Mouse (Mus musculus) sigmoid colon, adult 10 weeks (tissue): ENCODE measurements around the gene Lrr1. TPM values are rescaled to one million over a fixed set of nuclear protein-coding genes. Genes with fewer than 3 reads are reported as not detected.

ENCODE experiments used
- polyA plus RNA-seq: library from polyadenylated mRNA; stranded (reverse); fragments of 350-450 nt; fragmentation: Illumina TruSeq; extraction: RNeasy Lipid Tissue Mini Kit (QIAGEN cat#74804); gene quantifications from one replicate; pipeline ENCODE4 v1.2.3, GENCODE M21; 2014; ENCODE audit warnings: low read depth, low replicate concordance

Gene Lrr1
- 4.6 TPM for polyA plus RNA-seq

DNA sequence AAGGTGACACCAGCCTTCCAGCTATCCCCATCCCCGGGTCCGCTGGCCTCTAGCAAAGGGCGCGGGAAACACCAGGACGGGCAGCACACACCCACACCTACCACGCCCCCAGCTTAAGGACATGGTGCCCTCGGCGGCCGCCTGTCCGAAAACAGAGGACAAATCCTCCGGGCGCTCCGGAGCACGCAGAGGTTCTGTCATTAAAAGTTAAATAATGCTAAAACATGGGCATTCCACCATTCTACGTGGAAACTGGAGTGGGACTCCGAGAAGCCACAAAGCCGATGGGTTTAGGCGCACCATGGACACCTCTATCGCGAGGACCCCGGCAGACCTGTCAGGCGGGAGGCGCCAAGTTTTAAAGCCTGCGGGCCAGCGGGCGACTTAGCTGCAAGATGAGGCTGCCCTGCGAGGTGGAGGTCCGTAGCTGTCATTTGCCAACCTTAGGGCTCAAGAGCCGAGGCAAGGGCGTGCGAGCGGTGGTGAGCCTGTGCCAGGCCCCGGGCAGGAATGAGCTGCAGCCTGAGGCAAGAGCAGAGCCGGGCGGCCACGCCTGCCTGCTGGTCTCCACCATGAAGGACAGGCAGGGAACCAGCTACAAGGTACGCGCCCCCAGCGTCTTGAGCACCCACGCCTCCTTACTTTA, at the start of gene Lrr1:
Gene Lrr1 (plus strand): TSS at position 354 of the 646 bp plus-strand sequence.

DNA sequence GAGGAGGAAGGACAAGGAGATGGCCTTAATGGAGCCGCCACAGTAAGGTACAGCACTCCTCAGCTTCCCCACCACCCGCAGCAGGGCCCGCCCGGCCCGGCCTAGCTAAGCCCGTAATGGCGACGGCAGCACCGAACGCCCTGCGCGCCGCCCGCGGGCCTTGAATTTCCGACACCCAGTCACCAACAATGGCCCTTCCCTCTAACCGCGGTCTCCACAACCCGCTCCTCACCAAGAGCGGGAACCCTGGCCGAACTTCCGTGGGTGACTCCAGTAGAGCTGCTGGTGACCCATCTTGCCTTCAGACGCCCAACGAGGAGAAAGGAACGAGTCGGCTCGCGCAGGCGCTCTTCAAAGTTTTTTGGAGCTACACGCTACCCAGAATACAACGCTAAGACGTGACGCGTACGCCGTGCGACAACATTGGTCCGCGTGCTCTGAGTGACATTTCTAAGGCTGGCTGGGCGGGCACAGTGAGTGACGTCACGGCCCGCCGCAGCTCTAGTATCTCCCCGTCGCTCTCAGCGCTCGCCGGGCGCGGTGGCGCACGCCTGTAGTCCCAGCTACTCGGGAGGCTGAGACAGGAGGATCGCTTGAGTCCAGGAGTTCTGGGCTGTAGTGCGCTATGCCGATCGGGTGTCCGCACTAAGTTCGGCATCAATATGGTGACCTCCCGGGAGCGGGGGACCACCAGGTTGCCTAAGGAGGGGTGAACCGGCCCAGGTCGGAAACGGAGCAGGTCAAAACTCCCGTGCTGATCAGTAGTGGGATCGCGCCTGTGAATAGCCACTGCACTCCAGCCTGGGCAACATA, 9.6 kb upstream of the Lrr1 start, which contains the start of gene Rps29:
Gene Rps29 (minus strand): TSS at position 422 of the 813 bp plus-strand sequence.

GRCm38 (mm10) chr12:69183583-69184308, 15.1 kb downstream of the Lrr1 start, which contains the start of the genes Rpl36al and Mgat2:
Rpl36al (minus strand) TSS chr12:69184083.
Mgat2 (plus strand) TSS chr12:69184157.

DNA sequence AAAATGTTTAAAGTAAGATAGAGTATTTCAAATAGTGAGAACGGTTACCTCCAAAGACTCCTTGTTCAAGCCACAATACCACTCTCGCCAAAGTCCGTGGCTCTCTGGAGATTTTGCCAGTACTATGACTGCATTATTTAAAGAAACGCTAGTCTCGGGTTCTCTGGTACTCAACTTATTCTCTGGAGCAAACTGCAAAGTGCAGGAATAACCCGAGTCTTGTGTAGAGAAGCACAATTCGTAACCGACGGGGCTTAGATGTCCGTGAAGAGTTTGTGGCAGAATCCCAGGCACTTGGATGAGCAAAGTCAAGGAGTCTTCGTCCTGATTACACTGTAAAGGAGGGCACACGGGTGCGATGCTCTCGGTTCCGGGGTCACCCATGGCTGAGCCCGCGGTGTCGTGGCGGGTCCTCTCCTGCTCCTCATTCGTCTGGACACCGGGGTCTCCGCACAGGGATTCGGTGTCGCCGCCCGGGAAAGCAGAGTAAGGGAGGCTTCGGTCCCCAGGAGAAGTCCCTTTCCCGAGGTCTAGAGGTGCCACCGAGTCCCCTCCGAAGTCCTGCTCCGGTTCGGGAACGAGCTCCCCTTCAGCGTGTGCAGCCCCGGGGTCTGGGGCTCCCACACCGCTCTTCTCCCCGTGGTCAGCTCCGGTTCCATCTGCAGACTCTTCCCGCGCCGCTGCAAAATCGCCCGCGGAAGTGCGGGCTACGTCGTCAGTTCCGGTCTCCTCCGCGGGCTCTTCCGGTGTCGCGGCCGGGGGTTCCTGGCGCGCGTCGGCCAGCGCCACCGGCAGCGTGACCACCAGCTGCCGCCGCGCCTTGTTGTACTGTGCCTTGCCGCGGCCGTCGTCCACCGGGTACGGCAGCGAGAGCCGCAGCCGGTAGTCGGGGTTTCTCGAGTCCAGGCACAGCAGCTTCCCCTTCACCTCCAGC, 28.1 kb downstream of the Lrr1 start, which contains the start of gene Gm49383:
Gene Gm49383 (minus strand): TSS at position 661 of the 934 bp plus-strand sequence.

DNA sequence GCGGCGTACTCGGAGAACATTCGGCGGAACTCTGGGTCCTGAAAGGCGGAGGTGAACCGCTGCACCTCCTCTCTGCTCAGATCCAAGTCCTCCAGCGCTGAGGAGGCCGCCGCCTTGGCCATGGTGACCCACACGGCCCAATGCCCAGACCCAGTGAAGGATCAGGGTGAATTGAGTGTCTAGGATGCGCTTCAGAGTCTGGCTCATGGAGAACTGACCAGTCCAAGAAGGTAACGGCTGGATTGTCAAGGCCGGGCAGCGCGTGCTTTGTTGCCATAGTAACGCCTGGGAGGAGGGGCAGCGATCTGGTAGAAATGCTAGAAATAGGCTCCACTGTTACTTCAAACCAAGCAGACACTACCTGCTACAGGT, 29.5 kb downstream of the Lrr1 start, which contains the start of gene Dnaaf2:
Gene Dnaaf2 (minus strand): TSS at position 266 of the 372 bp plus-strand sequence.

DNA sequence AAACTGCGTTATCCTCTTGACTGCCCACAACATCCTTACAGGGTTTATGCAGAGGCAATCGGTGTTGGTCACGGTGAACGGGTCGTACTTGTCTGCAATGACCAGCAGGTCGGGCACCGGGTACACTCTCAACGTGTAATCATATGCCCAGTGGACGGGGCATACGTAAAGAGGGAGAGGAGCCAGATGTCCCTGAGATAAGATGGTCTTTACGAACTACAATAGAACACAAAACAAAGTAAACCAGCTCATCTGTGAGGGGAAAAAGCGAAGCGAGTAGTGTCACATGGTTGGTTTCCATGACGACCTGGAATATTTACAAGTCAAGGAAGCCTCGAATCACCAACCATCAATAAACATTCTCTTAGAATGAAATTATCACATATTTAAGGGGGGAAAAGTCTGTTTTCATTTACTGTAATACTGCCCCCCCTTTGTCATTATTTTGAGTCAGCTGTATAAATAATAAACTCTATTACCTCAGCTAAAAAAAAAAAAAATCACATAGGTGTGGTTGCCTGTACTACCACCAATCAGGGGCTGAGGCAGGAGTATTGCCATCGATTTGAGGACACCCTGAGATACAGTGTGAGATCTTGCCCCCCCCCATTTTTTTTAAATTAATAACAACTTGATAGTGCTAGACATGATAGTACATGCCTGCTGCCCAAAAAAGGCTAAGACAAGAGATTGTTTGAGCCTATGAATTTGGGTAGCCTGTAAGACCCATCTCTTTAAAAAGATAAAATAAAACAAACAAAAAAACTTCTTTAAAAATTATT, 35.6 kb downstream of the Lrr1 start, which contains the start of gene Gm49384:
Gene Gm49384 (minus strand): TSS at position 216 of the 782 bp plus-strand sequence.

GRCm38 (mm10) chr12:69227776-69228466, 59.3 kb downstream of the Lrr1 start, which contains the start of gene Pole2:
Pole2 (minus strand) TSS chr12:69228195.

Other genes starting within 250 kb of the Lrr1 start
- 54.5 TPM for gene Rps29, start 9.6 kb upstream of the Lrr1 start, polyA plus RNA-seq
- 142 TPM for gene Rpl36al, start 15.3 kb downstream of the Lrr1 start, polyA plus RNA-seq
- gene Mgat2, start 15.3 kb downstream of the Lrr1 start, polyA plus RNA-seq, result 99.6 TPM
- gene Gm49383, start 28.3 kb downstream of the Lrr1 start, polyA plus RNA-seq, result not detected
- 2.8 TPM for gene Dnaaf2, start 29.6 kb downstream of the Lrr1 start, polyA plus RNA-seq
- 9.5 TPM for gene Gm49384, start 35.5 kb downstream of the Lrr1 start, polyA plus RNA-seq
- gene Pole2, start 59.4 kb downstream of the Lrr1 start, polyA plus RNA-seq, result 9.3 TPM
- gene Klhdc1, start 72.4 kb downstream of the Lrr1 start, polyA plus RNA-seq, result 12.1 TPM
- gene Klhdc2, start 127.9 kb downstream of the Lrr1 start, polyA plus RNA-seq, result 76.0 TPM
- gene Nemf, start 188.4 kb downstream of the Lrr1 start, polyA plus RNA-seq, result 150 TPM
- gene Arf6, start 203.3 kb downstream of the Lrr1 start, polyA plus RNA-seq, result 153 TPM
- not detected for gene Gm9887, start 203.6 kb downstream of the Lrr1 start, polyA plus RNA-seq